Mouse (Mus musculus) megakaryocyte, adult 5-6 weeks (primary cell): ENCODE data around the gene Olfr1217. TPM values are rescaled to one million over a fixed set of nuclear protein-coding genes. Genes with fewer than 3 reads are reported as not detected.
"Not testable (repeated sequence)": the region's sequence is repeated elsewhere in the genome, so short reads cannot be mapped to it uniquely, and the experiment has no call there.

Experiments used
- ATAC-seq: 2 replicates; pipeline ENCODE4 v1.8.0; 2016; ENCODE audit warnings: mild to moderate bottlenecking, inconsistent platforms; ENCODE audit not compliant: poor library complexity, severe bottlenecking
- total RNA-seq, 2 experiments: library from RNA; stranded (forward) in 1 of 2; stranded (reverse) in 1 of 2; fragments of 153-499, 151-499 nt in 1 of 2; fragments of 221-1000, 200-1000 nt in 1 of 2; gene quantifications; 2 replicates each; pipeline versions ENCODE4 v1.2.3 to v1.2.4; 2015 to 2017

The Olfr1217 gene
- not detected in 2 replicates for total RNA-seq (2015)
- not detected in 2 replicates for total RNA-seq (2017)

DNA sequence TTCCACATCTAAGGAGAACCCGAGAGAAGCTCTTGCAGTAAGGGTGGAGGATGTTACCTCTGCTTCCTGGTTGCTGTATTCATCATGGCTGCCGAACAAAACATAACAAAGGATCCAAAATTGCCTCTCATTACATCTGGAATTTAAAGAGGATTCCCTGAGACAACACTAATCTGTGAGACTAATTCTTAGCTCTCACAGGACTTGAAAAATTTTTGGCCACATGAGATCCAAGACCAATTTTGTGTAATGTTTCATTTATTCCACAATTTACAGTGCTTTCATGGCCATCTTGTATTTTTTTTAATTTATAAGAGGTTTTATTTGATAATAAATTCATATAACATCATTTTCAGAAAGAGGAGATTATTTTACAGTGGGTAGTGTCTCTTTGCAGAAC lies at the start of gene Olfr1217:
Gene Olfr1217 (minus strand): TSS at position 101 of the 400 bp plus-strand sequence.
- ATAC-seq: no peak

DNA sequence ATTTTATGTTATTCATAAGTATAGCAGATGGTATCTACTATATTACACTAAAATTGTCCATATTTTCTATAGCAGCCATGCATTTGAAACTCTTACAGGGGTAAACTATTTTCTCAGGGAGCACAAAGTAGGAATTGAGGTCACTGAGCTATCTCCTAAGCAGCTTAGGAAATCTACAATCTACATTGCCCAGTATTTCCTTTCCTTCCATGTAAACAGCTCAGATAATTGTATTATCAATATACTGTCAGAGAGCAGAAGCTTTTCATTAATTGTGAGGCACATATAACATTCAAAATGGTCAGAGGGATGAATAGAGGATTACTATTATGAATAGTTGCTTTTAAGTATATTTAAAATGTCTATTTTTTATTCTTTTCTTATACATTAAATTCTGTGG lies 49.6 kb upstream of the Olfr1217 start:
- ATAC-seq: no peak

DNA sequence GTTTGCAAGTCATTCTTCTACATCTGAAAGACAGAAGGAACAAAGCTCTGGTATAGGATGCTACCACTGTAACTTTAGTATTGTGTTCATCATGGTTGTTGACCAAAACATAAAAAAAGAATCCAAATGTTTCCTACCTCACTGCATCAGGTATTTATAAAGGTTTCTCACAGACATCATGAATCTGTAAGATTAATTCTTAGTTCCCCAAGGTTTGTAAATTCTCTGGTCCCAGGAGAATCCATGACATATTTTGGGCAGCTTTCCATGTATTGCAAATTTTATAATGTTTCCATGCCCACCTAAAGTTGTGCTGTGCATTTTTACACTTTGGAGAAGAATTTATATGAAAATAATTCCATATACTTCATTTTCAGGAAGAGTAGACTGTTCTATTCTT lies 29.2 kb upstream of the Olfr1217 start, which contains the start of gene Olfr1218:
Gene Olfr1218 (minus strand): TSS at position 101 of the 400 bp plus-strand sequence.
- no peak for ATAC-seq

DNA sequence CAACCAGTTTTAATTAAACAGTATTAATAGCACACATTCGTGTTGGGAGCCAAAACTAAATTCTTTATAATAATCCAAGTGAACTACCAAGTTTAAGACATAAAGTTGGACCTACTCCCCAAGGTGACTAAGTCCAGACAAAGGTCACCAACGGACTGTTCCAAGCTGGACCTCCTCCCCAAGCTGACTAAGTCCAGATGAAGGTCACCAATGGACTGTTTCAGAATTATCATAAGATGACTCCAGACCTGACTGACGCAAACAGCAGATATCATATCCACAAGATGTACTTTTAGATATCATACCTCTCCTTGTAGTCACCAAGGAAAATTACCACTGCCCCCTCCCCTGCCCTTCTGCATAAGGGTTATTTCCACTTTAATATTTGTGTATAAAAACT lies 10.4 kb downstream of the Olfr1217 start:
- ATAC-seq: not testable (repeated sequence)

DNA sequence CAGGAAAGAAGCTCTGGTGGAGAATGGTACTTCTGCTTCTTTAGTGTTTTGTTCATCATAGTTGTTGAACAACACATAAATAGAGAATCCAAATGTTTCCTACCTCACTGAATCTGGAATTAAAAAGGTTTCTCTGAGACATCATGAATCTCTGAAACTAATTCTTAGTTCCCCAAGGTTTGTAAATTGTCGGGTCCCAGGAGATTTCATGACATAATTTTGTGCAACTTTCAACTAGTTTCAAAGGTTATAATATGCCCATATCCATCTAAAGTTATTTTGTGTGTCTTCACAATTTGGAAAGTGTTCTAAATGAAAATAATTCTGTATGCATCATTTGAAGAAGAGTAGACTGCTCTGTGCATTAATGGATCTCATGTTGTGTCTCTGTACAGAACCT lies 13.6 kb downstream of the Olfr1217 start, which contains the start of gene Olfr1216:
Gene Olfr1216 (minus strand): TSS at position 101 of the 400 bp plus-strand sequence.
- no peak for ATAC-seq

DNA sequence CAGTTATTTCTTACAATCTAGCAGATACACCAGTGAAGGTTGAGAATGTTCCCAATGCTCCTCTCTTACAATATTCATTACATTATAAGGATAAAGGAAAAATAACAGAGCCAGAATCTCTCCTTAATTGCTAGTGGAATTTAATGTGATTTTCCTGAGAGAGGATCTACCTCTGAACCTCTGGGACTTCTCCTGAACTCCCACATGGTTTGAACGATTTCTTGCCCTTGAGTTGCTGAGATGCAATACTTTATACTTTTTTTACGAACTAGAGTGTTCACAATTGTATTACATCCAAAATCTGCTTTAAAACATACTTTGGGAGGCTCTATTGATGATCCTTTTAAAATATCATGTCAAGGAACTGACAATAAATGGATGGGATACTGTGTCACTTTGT lies 25.0 kb downstream of the Olfr1217 start, which contains the start of gene Olfr1215:
Gene Olfr1215 (minus strand): TSS at position 101 of the 400 bp plus-strand sequence.
- no peak for ATAC-seq

DNA sequence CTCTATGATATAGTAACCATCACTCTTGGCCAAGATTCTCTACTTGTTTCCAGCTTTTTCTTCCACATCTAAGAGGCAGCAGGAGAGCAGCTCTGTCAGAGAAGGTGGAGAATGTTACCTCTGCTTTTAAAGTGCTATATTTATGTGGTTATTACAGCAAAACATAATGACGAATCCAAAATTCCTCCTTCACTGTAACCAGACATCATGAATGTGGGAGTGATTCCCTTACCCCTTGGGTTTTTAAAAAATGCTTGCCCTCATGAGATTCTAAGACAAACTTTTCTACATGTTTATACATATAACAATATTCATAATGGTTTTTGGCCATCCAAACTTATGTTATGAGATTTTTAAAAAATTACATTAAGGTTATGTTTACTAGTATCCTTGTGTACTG lies 39.3 kb downstream of the Olfr1217 start, which contains the start of gene Olfr1214:
Gene Olfr1214 (minus strand): TSS at position 101 of the 400 bp plus-strand sequence.
- no peak for ATAC-seq

DNA sequence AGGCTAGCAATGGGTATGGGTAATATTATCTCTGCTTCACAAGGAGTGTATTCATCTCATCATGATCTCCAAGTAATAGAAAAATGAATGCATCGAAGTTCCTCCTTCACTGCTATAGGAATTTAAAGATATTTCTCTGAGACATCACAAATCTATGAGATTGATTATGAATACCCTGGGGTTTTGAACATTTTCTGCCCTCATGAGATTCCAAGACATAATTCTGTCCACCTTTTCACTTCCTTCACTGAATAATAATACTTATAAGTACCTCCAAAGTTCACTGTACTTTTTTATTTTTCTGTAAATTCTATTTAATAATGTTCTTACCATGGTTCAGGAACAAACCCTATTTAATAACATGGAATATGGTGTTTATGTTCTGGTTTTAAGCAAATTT lies 51.7 kb downstream of the Olfr1217 start, which contains the start of gene Gm13762:
Gene Gm13762 (minus strand): TSS at position 101 of the 400 bp plus-strand sequence.
- no peak for ATAC-seq

Other genes starting within 250 kb of the Olfr1217 start
- not detected in 2 replicates for gene Olfr1201, start 239.0 kb downstream of the Olfr1217 start, total RNA-seq (2015)
- gene Olfr1201, start 239.0 kb downstream of the Olfr1217 start, total RNA-seq (2017): not detected in 2 replicates
- not detected in 2 replicates for gene Olfr1202, start 217.6 kb downstream of the Olfr1217 start, total RNA-seq (2015)
- not detected in 2 replicates for gene Olfr1202, start 217.6 kb downstream of the Olfr1217 start, total RNA-seq (2017)
- gene Olfr1205, start 202.3 kb downstream of the Olfr1217 start, total RNA-seq (2015): not detected in 2 replicates
- gene Olfr1205, start 202.3 kb downstream of the Olfr1217 start, total RNA-seq (2017): not detected in 2 replicates
- gene Olfr1204, start 182.8 kb downstream of the Olfr1217 start, total RNA-seq (2015): not detected in 2 replicates
- gene Olfr1204, start 182.8 kb downstream of the Olfr1217 start, total RNA-seq (2017): not detected in 2 replicates
- gene Olfr1206, start 168.8 kb downstream of the Olfr1217 start, total RNA-seq (2015): not detected in 2 replicates
- not detected in 2 replicates for gene Olfr1206, start 168.8 kb downstream of the Olfr1217 start, total RNA-seq (2017)
- gene Olfr1208, start 129.8 kb downstream of the Olfr1217 start, total RNA-seq (2015): not detected in 2 replicates
- not detected in 2 replicates for gene Olfr1208, start 129.8 kb downstream of the Olfr1217 start, total RNA-seq (2017)
- gene Olfr1209, start 116.9 kb downstream of the Olfr1217 start, total RNA-seq (2015): not detected in 2 replicates
- gene Olfr1209, start 116.9 kb downstream of the Olfr1217 start, total RNA-seq (2017): not detected in 2 replicates
- not detected in 2 replicates for gene Olfr1211, start 94.0 kb downstream of the Olfr1217 start, total RNA-seq (2015)
- not detected in 2 replicates for gene Olfr1211, start 94.0 kb downstream of the Olfr1217 start, total RNA-seq (2017)
- gene Olfr1212, start 78.1 kb downstream of the Olfr1217 start, total RNA-seq (2015): not detected in 2 replicates
- not detected in 2 replicates for gene Olfr1212, start 78.1 kb downstream of the Olfr1217 start, total RNA-seq (2017)
- not detected in 2 replicates for gene Gm13762, start 51.8 kb downstream of the Olfr1217 start, total RNA-seq (2015)
- not detected in 2 replicates for gene Gm13762, start 51.8 kb downstream of the Olfr1217 start, total RNA-seq (2017)
- gene Olfr1214, start 39.4 kb downstream of the Olfr1217 start, total RNA-seq (2015): not detected in 2 replicates
- not detected in 2 replicates for gene Olfr1214, start 39.4 kb downstream of the Olfr1217 start, total RNA-seq (2017)
- not detected in 2 replicates for gene Olfr1215, start 25.1 kb downstream of the Olfr1217 start, total RNA-seq (2015)
- not detected in 2 replicates for gene Olfr1215, start 25.1 kb downstream of the Olfr1217 start, total RNA-seq (2017)
- gene Olfr1216, start 13.7 kb downstream of the Olfr1217 start, total RNA-seq (2015): not detected in 2 replicates
- not detected in 2 replicates for gene Olfr1216, start 13.7 kb downstream of the Olfr1217 start, total RNA-seq (2017)
- gene Olfr1218, start 29.1 kb upstream of the Olfr1217 start, total RNA-seq (2015): not detected in 2 replicates
- gene Olfr1218, start 29.1 kb upstream of the Olfr1217 start, total RNA-seq (2017): not detected in 2 replicates
- not detected in 2 replicates for gene Olfr1219, start 51.4 kb upstream of the Olfr1217 start, total RNA-seq (2015)
- gene Olfr1219, start 51.4 kb upstream of the Olfr1217 start, total RNA-seq (2017): not detected in 2 replicates
- gene Olfr1220, start 74.8 kb upstream of the Olfr1217 start, total RNA-seq (2015): not detected in 2 replicates
- gene Olfr1220, start 74.8 kb upstream of the Olfr1217 start, total RNA-seq (2017): not detected in 2 replicates
- gene Olfr1221, start 85.2 kb upstream of the Olfr1217 start, total RNA-seq (2015): not detected in 2 replicates
- gene Olfr1221, start 85.2 kb upstream of the Olfr1217 start, total RNA-seq (2017): not detected in 2 replicates
- gene Olfr1222, start 101.0 kb upstream of the Olfr1217 start, total RNA-seq (2015): not detected in 2 replicates
- not detected in 2 replicates for gene Olfr1222, start 101.0 kb upstream of the Olfr1217 start, total RNA-seq (2017)
- gene Olfr1223, start 119.5 kb upstream of the Olfr1217 start, total RNA-seq (2015): not detected in 2 replicates
- not detected in 2 replicates for gene Olfr1223, start 119.5 kb upstream of the Olfr1217 start, total RNA-seq (2017)
- not detected in 2 replicates for gene Olfr1224-ps1, start 132.0 kb upstream of the Olfr1217 start, total RNA-seq (2015)
- not detected in 2 replicates for gene Olfr1224-ps1, start 132.0 kb upstream of the Olfr1217 start, total RNA-seq (2017)
- gene Olfr1225, start 142.6 kb upstream of the Olfr1217 start, total RNA-seq (2015): not detected in 2 replicates
- not detected in 2 replicates for gene Olfr1225, start 142.6 kb upstream of the Olfr1217 start, total RNA-seq (2017)
- gene Olfr1226, start 168.0 kb upstream of the Olfr1217 start, total RNA-seq (2015): not detected in 2 replicates
- gene Olfr1226, start 168.0 kb upstream of the Olfr1217 start, total RNA-seq (2017): not detected in 2 replicates
- not detected in 2 replicates for gene Olfr1228, start 222.0 kb upstream of the Olfr1217 start, total RNA-seq (2015)
- not detected in 2 replicates for gene Olfr1228, start 222.0 kb upstream of the Olfr1217 start, total RNA-seq (2017)